Mouse (Mus musculus): Measurements from ENCODE around the gene Tldc2. TPM values are rescaled to one million over a fixed set of nuclear protein-coding genes. Genes with fewer than 3 reads are reported as not detected.

Gene Tldc2
- polyA plus RNA-seq, 1 experiment, result not detected

GRCm38 (mm10) chr2:157059166-157059565 is 27.7 kb upstream of the Tldc2 start:
- peaks cover 11% of the 10 kb centered on the region for H3K36me3 ChIP-seq (ENCODE audit: control insufficient read depth, insufficient read depth)
- no peak overlapping the region for H3K4me3 ChIP-seq
- no peak overlapping the region for H3K4me2 ChIP-seq (ENCODE audit: low read depth)
- no peaks in the 10 kb centered on the region for H3K27me3 ChIP-seq (ENCODE audit: control insufficient read depth, insufficient read depth, insufficient read length)
- no peak for TF ChIP-seq MAX (IDR thresholded peaks at IDR 0.05; ENCODE audit: low read depth)
- no peak for TF ChIP-seq USF1 (IDR thresholded peaks at IDR 0.05; ENCODE audit: low read depth)
- TF ChIP-seq POLR2A (IDR thresholded peaks at IDR 0.05; ENCODE audit: insufficient read length, low read depth), result no peak
- no peak for TF ChIP-seq MYOD1 (IDR thresholded peaks at IDR 0.05; ENCODE audit: control insufficient read depth in 1 of 3, insufficient read length in 2 of 3, low read depth in 2 of 3)
- no peak for TF ChIP-seq MYOG (IDR thresholded peaks at IDR 0.05; ENCODE audit: control insufficient read depth in 1 of 3, insufficient read depth in 1 of 3, insufficient read length in 2 of 3, low read depth in 2 of 3)
- no peak for TF ChIP-seq SRF (IDR thresholded peaks at IDR 0.05; ENCODE audit: control insufficient read depth, insufficient read length, low read depth)
- no peak for TF ChIP-seq TCF12 (IDR thresholded peaks at IDR 0.05; ENCODE audit: insufficient read depth, poor library complexity, severe bottlenecking)
- no peak for TF ChIP-seq REST (IDR thresholded peaks at IDR 0.05; ENCODE audit: insufficient read depth, insufficient read length)
- TF ChIP-seq TCF3 (IDR thresholded peaks at IDR 0.05; ENCODE audit: insufficient read length, low read depth), result no peak
- no peak for TF ChIP-seq CEBPB (IDR thresholded peaks at IDR 0.05; ENCODE audit: insufficient read depth, poor library complexity, severe bottlenecking)
- TF ChIP-seq E2F4 (IDR thresholded peaks at IDR 0.05; ENCODE audit: insufficient read depth), result no peak
- TF ChIP-seq POLR2AphosphoS2 (IDR thresholded peaks at IDR 0.05; ENCODE audit: insufficient read length, low read depth), result no peak
- H3K79me2 ChIP-seq (ENCODE audit: control insufficient read depth, insufficient read depth), result peaks cover 44% of the 10 kb centered on the region
- H3ac ChIP-seq (ENCODE audit: control insufficient read depth, insufficient read length), result no peak overlapping the region

- Histone ChIP-seq H3ac (ENCODE audit: control insufficient read depth, insufficient read length) (no peak overlapping the region), H3K79me2 (ENCODE audit: control insufficient read depth, insufficient read depth) (peaks cover 52% of the 10 kb centered on the region), H3K36me3 (ENCODE audit: control insufficient read depth, insufficient read depth) (peaks cover 11% of the 10 kb centered on the region), H3K4me2 (ENCODE audit: low read depth) (no peak overlapping the region), H3K27me3 (ENCODE audit: control insufficient read depth, insufficient read depth, insufficient read length) (no peaks in the 10 kb centered on the region), H3K4me3 (no peak overlapping the region)
- TF ChIP-seq POLR2AphosphoS2 (IDR thresholded peaks at IDR 0.05; ENCODE audit: insufficient read length, low read depth) (no peak), TCF12 (IDR thresholded peaks at IDR 0.05; ENCODE audit: insufficient read depth, poor library complexity, severe bottlenecking) (no peak), TCF3 (IDR thresholded peaks at IDR 0.05; ENCODE audit: insufficient read length, low read depth) (no peak), MYOG (IDR thresholded peaks at IDR 0.05; ENCODE audit: control insufficient read depth in 1 of 3, insufficient read depth in 1 of 3, insufficient read length in 2 of 3, low read depth in 2 of 3) (no peak), USF1 (IDR thresholded peaks at IDR 0.05; ENCODE audit: low read depth) (no peak), MYOD1 (IDR thresholded peaks at IDR 0.05; ENCODE audit: control insufficient read depth in 1 of 3, insufficient read length in 2 of 3, low read depth in 2 of 3) (no peak), SRF (IDR thresholded peaks at IDR 0.05; ENCODE audit: control insufficient read depth, insufficient read length, low read depth) (no peak), POLR2A (IDR thresholded peaks at IDR 0.05; ENCODE audit: insufficient read length, low read depth) (no peak), REST (IDR thresholded peaks at IDR 0.05; ENCODE audit: insufficient read depth, insufficient read length) (no peak), E2F4 (IDR thresholded peaks at IDR 0.05; ENCODE audit: insufficient read depth) (no peak), CEBPB (IDR thresholded peaks at IDR 0.05; ENCODE audit: insufficient read depth, poor library complexity, severe bottlenecking) (no peak), MAX (IDR thresholded peaks at IDR 0.05; ENCODE audit: low read depth) (no peak)
These were observed 26.8 kb upstream of the Tldc2 start for GRCm38 (mm10) chr2:157060037-157060436.

GRCm38 (mm10) chr2:157060557-157061305 is 26.1 kb upstream of the Tldc2 start:
- peaks cover 59% of the 10 kb centered on the region for H3K79me2 ChIP-seq (ENCODE audit: control insufficient read depth, insufficient read depth)
- TF ChIP-seq MYOD1 (IDR thresholded peaks at IDR 0.05; ENCODE audit: control insufficient read depth in 1 of 3, insufficient read length in 2 of 3, low read depth in 2 of 3) (no peak), CEBPB (IDR thresholded peaks at IDR 0.05; ENCODE audit: insufficient read depth, poor library complexity, severe bottlenecking) (no peak)
- H3ac ChIP-seq (ENCODE audit: control insufficient read depth, insufficient read length), result no peak overlapping the region
- no peaks in the 10 kb centered on the region for H3K27me3 ChIP-seq (ENCODE audit: control insufficient read depth, insufficient read depth, insufficient read length)
- peaks cover 11% of the 10 kb centered on the region for H3K36me3 ChIP-seq (ENCODE audit: control insufficient read depth, insufficient read depth)
- H3K4me2 ChIP-seq (ENCODE audit: low read depth), result no peak overlapping the region
- H3K4me3 ChIP-seq, result no peak overlapping the region

- Histone ChIP-seq H3K4me2 (ENCODE audit: low read depth) (peak overlapping the region; percentile 62), H3K4me3 (no peak overlapping the region), H3ac (ENCODE audit: control insufficient read depth, insufficient read length) (no peak overlapping the region), H3K36me3 (ENCODE audit: control insufficient read depth, insufficient read depth) (peaks cover 11% of the 10 kb centered on the region), H3K27me3 (ENCODE audit: control insufficient read depth, insufficient read depth, insufficient read length) (no peaks in the 10 kb centered on the region), H3K79me2 (ENCODE audit: control insufficient read depth, insufficient read depth) (peaks cover 74% of the 10 kb centered on the region)
- TF ChIP-seq CEBPB (IDR thresholded peaks at IDR 0.05; ENCODE audit: insufficient read depth, poor library complexity, severe bottlenecking), result no peak
- TF ChIP-seq USF1 (IDR thresholded peaks at IDR 0.05; ENCODE audit: low read depth), result no peak
- no peak for TF ChIP-seq POLR2AphosphoS2 (IDR thresholded peaks at IDR 0.05; ENCODE audit: insufficient read length, low read depth)
- no peak for TF ChIP-seq TCF12 (IDR thresholded peaks at IDR 0.05; ENCODE audit: insufficient read depth, poor library complexity, severe bottlenecking)
- TF ChIP-seq REST (IDR thresholded peaks at IDR 0.05; ENCODE audit: insufficient read depth, insufficient read length), result no peak
These were observed 23.6 kb upstream of the Tldc2 start for GRCm38 (mm10) chr2:157063241-157063700.

- H3ac ChIP-seq (ENCODE audit: control insufficient read depth, insufficient read length), result no peak overlapping the region
These were observed 22.7 kb upstream of the Tldc2 start for GRCm38 (mm10) chr2:157064136-157064535.

More at GRCm38 (mm10) chr2:157064136-157064535, 22.7 kb upstream of the Tldc2 start:
- H3K4me2 ChIP-seq (ENCODE audit: low read depth), result peak overlapping the region; percentile 62
- peaks cover 81% of the 10 kb centered on the region for H3K79me2 ChIP-seq (ENCODE audit: control insufficient read depth, insufficient read depth)
- H3K36me3 ChIP-seq (ENCODE audit: control insufficient read depth, insufficient read depth), result peaks cover 11% of the 10 kb centered on the region
- TF ChIP-seq CEBPB (IDR thresholded peaks at IDR 0.05; ENCODE audit: insufficient read depth, poor library complexity, severe bottlenecking) (no peak), USF1 (IDR thresholded peaks at IDR 0.05; ENCODE audit: low read depth) (no peak), MYOD1 (IDR thresholded peaks at IDR 0.05; ENCODE audit: control insufficient read depth in 1 of 3, insufficient read length in 2 of 3, low read depth in 2 of 3) (peak; percentile 6 to 93 (median 83)), POLR2A (IDR thresholded peaks at IDR 0.05; ENCODE audit: insufficient read length, low read depth) (no peak), E2F4 (IDR thresholded peaks at IDR 0.05; ENCODE audit: insufficient read depth) (no peak), TCF12 (IDR thresholded peaks at IDR 0.05; ENCODE audit: insufficient read depth, poor library complexity, severe bottlenecking) (peak; percentile 51), SRF (IDR thresholded peaks at IDR 0.05; ENCODE audit: control insufficient read depth, insufficient read length, low read depth) (no peak), TCF3 (IDR thresholded peaks at IDR 0.05; ENCODE audit: insufficient read length, low read depth) (peak; percentile 35), MAX (IDR thresholded peaks at IDR 0.05; ENCODE audit: low read depth) (no peak), MYOG (IDR thresholded peaks at IDR 0.05; ENCODE audit: control insufficient read depth in 1 of 3, insufficient read depth in 1 of 3, insufficient read length in 2 of 3, low read depth in 2 of 3) (peak; percentile 80 to 95 (median 93)), POLR2AphosphoS2 (IDR thresholded peaks at IDR 0.05; ENCODE audit: insufficient read length, low read depth) (no peak)
- H3K27me3 ChIP-seq (ENCODE audit: control insufficient read depth, insufficient read depth, insufficient read length), result no peaks in the 10 kb centered on the region
- H3K4me3 ChIP-seq, result no peak overlapping the region
